Mouse (Mus musculus): ENCODE results near the gene Setd3.

GRCm38 (mm10) chr12:108195761-108196160 is 16.6 kb upstream of the Setd3 start:
- TF ChIP-seq CTCF (IDR thresholded peaks at IDR 0.05) (no peak), POLR2A (IDR thresholded peaks at IDR 0.05; ENCODE audit: insufficient read depth, low read depth, low read length) (no peak), EP300 (IDR thresholded peaks at IDR 0.05; ENCODE audit: insufficient read depth, low read depth, low read length) (no peak)

Data from heart, adult 2 months (tissue).